Mouse (Mus musculus): Measurements from ENCODE around the gene Ube2m. TPM values are rescaled to one million over a fixed set of nuclear protein-coding genes. Genes with fewer than 3 reads are reported as not detected.

The Ube2m gene
- polyA plus RNA-seq, 1 experiment from 2014 or later = 194 TPM

DNA sequence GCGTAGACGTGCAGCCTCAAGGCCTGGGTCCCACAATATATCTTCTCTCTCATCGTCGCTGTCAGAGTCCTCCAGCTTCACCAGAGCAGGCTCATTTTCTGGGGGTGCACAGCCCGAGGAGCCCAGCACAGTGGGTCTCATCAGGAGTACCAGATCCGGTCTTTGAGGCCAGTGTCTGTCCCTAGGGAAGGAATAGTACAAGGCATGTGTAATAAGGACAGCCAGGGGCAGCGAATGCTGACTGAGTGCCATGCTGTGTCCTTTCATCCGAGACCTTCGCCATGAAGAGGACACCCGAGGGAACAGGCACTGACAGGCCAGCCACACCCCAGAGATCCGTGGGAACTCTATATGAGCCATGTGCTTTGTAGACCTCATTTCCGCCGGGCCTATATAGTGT is 14.9 kb upstream of the Ube2m start:
- H3K4me1 ChIP-seq (ENCODE audit: control insufficient read depth, insufficient read depth, low read length) = no peaks in the 10 kb centered on the region
- no peak overlapping the region for H3K9ac ChIP-seq (ENCODE audit: low read length)
- no peak overlapping the region for H3K4me3 ChIP-seq (ENCODE audit: low read depth, low read length)
- no peaks in the 10 kb centered on the region for H3K27me3 ChIP-seq (ENCODE audit: control insufficient read depth, insufficient read depth, low read length)
- ATAC-seq (ENCODE audit: insufficient read depth, low FRiP score, low TSS enrichment) (no peak), DNase-seq (ENCODE audit: low spot score) (no peak)
- no peaks in the 10 kb centered on the region for H3K9me3 ChIP-seq (ENCODE audit: control insufficient read depth, low read length)
- no peak overlapping the region for H3K27ac ChIP-seq (ENCODE audit: low read depth, low read length)
- H3K4me2 ChIP-seq (ENCODE audit: low read depth) = no peak overlapping the region
- WGBS = 90% methylated on average over 13 of the region's 13 CpGs
- H3K36me3 ChIP-seq (ENCODE audit: control insufficient read depth, insufficient read depth, low read length) = no peaks in the 10 kb centered on the region

DNA sequence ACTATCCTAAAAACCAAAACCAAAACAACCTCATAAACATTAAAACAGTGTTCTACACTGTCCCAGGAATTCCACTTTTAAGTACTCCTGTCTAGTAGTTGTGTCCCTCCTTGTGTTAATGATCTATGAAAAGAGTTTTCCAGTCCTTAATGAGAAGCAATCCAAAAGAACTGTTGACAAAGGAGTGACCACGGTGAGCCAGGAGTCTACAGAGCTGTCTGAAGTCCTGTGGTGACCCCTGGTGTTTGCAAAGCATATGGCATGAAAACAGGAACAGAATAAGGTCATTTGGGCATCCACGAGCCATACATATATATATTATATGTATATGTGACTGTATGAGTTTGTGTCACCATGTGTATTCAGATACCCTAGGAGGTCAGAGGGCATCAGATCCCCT is 8.0 kb upstream of the Ube2m start:
- H3K9ac ChIP-seq (ENCODE audit: low read length) = no peak overlapping the region
- H3K36me3 ChIP-seq (ENCODE audit: control insufficient read depth, insufficient read depth, low read length) = no peaks in the 10 kb centered on the region
- H3K9me3 ChIP-seq (ENCODE audit: control insufficient read depth, low read length) = no peaks in the 10 kb centered on the region; the same call in 1 of the 2 replicates
- H3K27ac ChIP-seq (ENCODE audit: low read depth, low read length) = no peak overlapping the region
- H3K4me3 ChIP-seq (ENCODE audit: low read depth, low read length) = no peak overlapping the region
- 15% methylated on average over 2 of the region's 2 CpGs for WGBS
- DNase-seq (ENCODE audit: low spot score) (peak; percentile 66), ATAC-seq (ENCODE audit: insufficient read depth, low FRiP score, low TSS enrichment) (0 out of 2 replicates have a peak, but pooled peaks have one; percentile 24)
- no peak overlapping the region for H3K4me2 ChIP-seq (ENCODE audit: low read depth)
- H3K27me3 ChIP-seq (ENCODE audit: control insufficient read depth, insufficient read depth, low read length) = peaks cover 35% of the 10 kb centered on the region
- peaks cover 8% of the 10 kb centered on the region for H3K4me1 ChIP-seq (ENCODE audit: control insufficient read depth, insufficient read depth, low read length)

DNA sequence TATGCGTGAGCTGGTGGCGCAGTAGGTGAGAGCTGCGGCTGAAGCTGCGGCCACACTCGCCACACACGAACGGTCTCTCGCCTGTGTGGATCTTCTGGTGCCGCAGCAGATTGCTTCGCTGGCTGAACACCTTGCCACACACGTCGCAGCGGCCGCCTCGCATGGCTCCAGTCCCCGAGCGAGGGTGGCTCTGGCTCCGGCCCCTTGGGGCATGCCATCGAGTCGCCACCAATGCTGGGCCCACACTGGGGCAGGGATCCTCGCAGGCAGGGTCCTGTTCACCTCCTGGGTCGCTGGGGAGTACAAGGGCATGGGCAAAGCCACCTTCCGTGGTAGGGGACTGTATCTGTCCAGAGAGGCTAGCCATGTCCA is 6.2 kb upstream of the Ube2m start:
- Histone ChIP-seq H3K4me1 (ENCODE audit: control insufficient read depth, insufficient read depth, low read length) (peaks cover 8% of the 10 kb centered on the region), H3K9ac (ENCODE audit: low read length) (peak overlapping the region; percentile 63), H3K9me3 (ENCODE audit: control insufficient read depth, low read length) (no peaks in the 10 kb centered on the region; the same call in 1 of the 2 replicates), H3K4me2 (ENCODE audit: low read depth) (peak overlapping the region; percentile 80), H3K36me3 (ENCODE audit: control insufficient read depth, insufficient read depth, low read length) (no peaks in the 10 kb centered on the region), H3K4me3 (ENCODE audit: low read depth, low read length) (peak overlapping the region; percentile 43), H3K27ac (ENCODE audit: low read depth, low read length) (no peak overlapping the region), H3K27me3 (ENCODE audit: control insufficient read depth, insufficient read depth, low read length) (peaks cover 38% of the 10 kb centered on the region)
- 3% methylated on average over 23 of the region's 23 CpGs for WGBS
- DNase-seq (ENCODE audit: low spot score) (no peak), ATAC-seq (ENCODE audit: insufficient read depth, low FRiP score, low TSS enrichment) (peak; percentile 11; the same call in 1 of the 2 replicates)

DNA sequence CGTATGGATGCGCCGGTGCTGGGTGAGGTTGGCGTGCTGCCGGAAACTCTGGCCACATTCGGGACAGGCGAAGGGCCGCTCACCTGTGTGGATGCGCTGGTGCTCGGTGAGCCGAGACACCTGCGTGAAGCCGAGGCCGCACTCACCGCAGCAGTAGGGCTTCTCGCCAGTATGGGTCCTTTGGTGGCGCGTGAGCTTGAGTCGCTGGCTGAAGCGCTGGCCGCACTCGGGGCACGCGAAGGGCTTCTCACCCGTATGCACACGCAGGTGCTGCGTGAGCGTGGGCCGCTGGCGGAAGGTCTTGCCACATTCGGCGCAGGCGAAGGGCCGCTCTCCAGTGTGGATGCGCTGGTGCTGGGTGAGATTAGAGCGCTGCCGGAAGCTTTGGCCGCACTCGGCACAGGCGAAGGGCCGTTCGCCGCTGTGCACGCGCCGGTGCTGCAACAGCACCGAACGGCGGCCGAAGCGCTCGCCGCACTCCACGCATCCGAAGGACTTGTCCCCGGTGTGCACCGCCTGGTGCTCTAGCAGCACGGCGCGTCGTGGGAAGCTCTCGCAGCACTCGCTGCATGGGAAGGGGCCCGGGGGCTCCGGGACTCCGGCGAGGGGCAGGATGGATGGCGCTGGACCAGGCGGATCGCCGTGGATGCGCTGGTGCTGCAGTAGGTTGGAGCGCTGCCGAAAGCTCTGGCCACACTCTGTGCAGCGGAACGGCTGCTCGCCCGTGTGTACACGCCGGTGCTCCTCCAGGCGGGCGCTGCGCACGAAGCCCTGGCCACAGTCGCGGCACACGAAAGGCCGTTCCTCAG is 5.6 kb upstream of the Ube2m start:
- peaks cover 12% of the 10 kb centered on the region for H3K4me1 ChIP-seq (ENCODE audit: control insufficient read depth, insufficient read depth, low read length)
- ATAC-seq (ENCODE audit: insufficient read depth, low FRiP score, low TSS enrichment) = peak; percentile 28; the same call in 1 of the 2 replicates
- 6% methylated on average over 88 of the region's 88 CpGs for WGBS
- DNase-seq (ENCODE audit: low spot score) = peak; percentile 58
- H3K36me3 ChIP-seq (ENCODE audit: control insufficient read depth, insufficient read depth, low read length) = no peaks in the 10 kb centered on the region
- H3K27ac ChIP-seq (ENCODE audit: low read depth, low read length) = no peak overlapping the region
- peak overlapping the region; percentile 63 for H3K9ac ChIP-seq (ENCODE audit: low read length)
- peak overlapping the region; percentile 43 for H3K4me3 ChIP-seq (ENCODE audit: low read depth, low read length)
- peak overlapping the region; percentile 80 for H3K4me2 ChIP-seq (ENCODE audit: low read depth)
- H3K9me3 ChIP-seq (ENCODE audit: control insufficient read depth, low read length) = no peaks in the 10 kb centered on the region; the same call in 1 of the 2 replicates
- H3K27me3 ChIP-seq (ENCODE audit: control insufficient read depth, insufficient read depth, low read length) = peaks cover 38% of the 10 kb centered on the region

DNA sequence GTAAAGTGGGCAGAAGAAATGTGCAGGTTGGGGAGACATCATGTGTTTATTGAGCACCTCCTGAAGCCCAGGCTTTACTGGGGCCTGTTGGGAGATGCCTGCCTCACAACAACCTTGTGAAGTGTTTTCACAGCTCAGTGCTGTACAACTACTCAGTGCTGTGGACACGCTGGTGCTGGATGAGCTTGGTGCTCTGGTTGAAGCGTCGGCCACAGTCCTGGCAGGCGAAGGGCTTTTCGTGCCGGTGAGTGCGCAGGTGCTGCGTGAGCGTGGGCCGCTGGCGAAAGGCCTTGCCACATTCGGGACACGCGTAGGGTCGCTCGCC is 5.0 kb upstream of the Ube2m start:
- H3K27ac ChIP-seq (ENCODE audit: low read depth, low read length) = no peak overlapping the region
- no peak for ATAC-seq (ENCODE audit: insufficient read depth, low FRiP score, low TSS enrichment)
- peaks cover 38% of the 10 kb centered on the region for H3K27me3 ChIP-seq (ENCODE audit: control insufficient read depth, insufficient read depth, low read length)
- H3K4me3 ChIP-seq (ENCODE audit: low read depth, low read length) = peak overlapping the region; percentile 43
- DNase-seq (ENCODE audit: low spot score) = no peak
- peaks cover 13% of the 10 kb centered on the region for H3K4me1 ChIP-seq (ENCODE audit: control insufficient read depth, insufficient read depth, low read length)
- H3K36me3 ChIP-seq (ENCODE audit: control insufficient read depth, insufficient read depth, low read length) = no peaks in the 10 kb centered on the region
- H3K9ac ChIP-seq (ENCODE audit: low read length) = peak overlapping the region; percentile 63
- H3K9me3 ChIP-seq (ENCODE audit: control insufficient read depth, low read length) = no peaks in the 10 kb centered on the region; the same call in 1 of the 2 replicates
- WGBS = 40% methylated on average over 16 of the region's 16 CpGs
- peak overlapping the region; percentile 80; the same call in 1 of the 2 replicates for H3K4me2 ChIP-seq (ENCODE audit: low read depth)

- DNase-seq (ENCODE audit: low spot score) = no peak
- Histone ChIP-seq H3K4me1 (ENCODE audit: control insufficient read depth, insufficient read depth, low read length) (peaks cover 13% of the 10 kb centered on the region), H3K27ac (ENCODE audit: low read depth, low read length) (no peak overlapping the region), H3K36me3 (ENCODE audit: control insufficient read depth, insufficient read depth, low read length) (no peaks in the 10 kb centered on the region), H3K4me2 (ENCODE audit: low read depth) (no peak overlapping the region), H3K9ac (ENCODE audit: low read length) (no peak overlapping the region), H3K9me3 (ENCODE audit: control insufficient read depth, low read length) (no peaks in the 10 kb centered on the region; the same call in 1 of the 2 replicates), H3K27me3 (ENCODE audit: control insufficient read depth, insufficient read depth, low read length) (peaks cover 38% of the 10 kb centered on the region), H3K4me3 (ENCODE audit: low read depth, low read length) (no peak overlapping the region)
- ATAC-seq (ENCODE audit: insufficient read depth, low FRiP score, low TSS enrichment) = no peak
- 83% methylated on average over 6 of the region's 6 CpGs for WGBS
Measured at GRCm38 (mm10) chr7:13042511-13042910, 4.4 kb upstream of the Ube2m start.

GRCm38 (mm10) chr7:13041256-13041655 is 3.2 kb upstream of the Ube2m start:
- WGBS = 64% methylated on average over 1 of the region's 1 CpGs
- no peak overlapping the region for H3K9ac ChIP-seq (ENCODE audit: low read length)
- no peaks in the 10 kb centered on the region; the same call in 1 of the 2 replicates for H3K9me3 ChIP-seq (ENCODE audit: control insufficient read depth, low read length)
- peaks cover 38% of the 10 kb centered on the region for H3K27me3 ChIP-seq (ENCODE audit: control insufficient read depth, insufficient read depth, low read length)
- H3K4me3 ChIP-seq (ENCODE audit: low read depth, low read length) = no peak overlapping the region
- H3K4me2 ChIP-seq (ENCODE audit: low read depth) = no peak overlapping the region
- no peak overlapping the region for H3K27ac ChIP-seq (ENCODE audit: low read depth, low read length)
- H3K4me1 ChIP-seq (ENCODE audit: control insufficient read depth, insufficient read depth, low read length) = peaks cover 18% of the 10 kb centered on the region
- ATAC-seq (ENCODE audit: insufficient read depth, low FRiP score, low TSS enrichment) = no peak
- no peak for DNase-seq (ENCODE audit: low spot score)
- peaks cover 3% of the 10 kb centered on the region; the same call in 1 of the 2 replicates for H3K36me3 ChIP-seq (ENCODE audit: control insufficient read depth, insufficient read depth, low read length)

DNA sequence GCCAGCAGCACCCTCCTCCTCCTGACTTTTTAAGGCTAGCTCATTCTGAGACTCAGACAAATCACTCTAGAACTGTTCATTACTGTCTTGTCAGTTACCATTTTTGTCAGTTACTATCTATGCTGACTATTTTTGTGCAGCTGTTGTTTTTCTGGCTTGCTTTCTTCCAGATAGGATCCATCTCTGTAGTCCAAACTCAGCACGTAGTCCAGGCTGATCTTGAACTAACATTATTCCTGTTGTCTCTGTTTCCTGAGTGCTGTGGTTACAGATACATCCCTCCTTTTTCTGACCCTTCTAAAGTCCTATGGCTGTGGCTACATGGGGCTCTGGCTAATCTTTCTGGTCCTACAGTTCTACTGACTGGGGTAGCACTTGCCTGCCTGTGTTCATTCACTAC is 1.1 kb upstream of the Ube2m start:
- H3K9me3 ChIP-seq (ENCODE audit: control insufficient read depth, low read length) = no peaks in the 10 kb centered on the region; the same call in 1 of the 2 replicates
- ATAC-seq (ENCODE audit: insufficient read depth, low FRiP score, low TSS enrichment) = no peak
- peaks cover 15% of the 10 kb centered on the region for H3K4me1 ChIP-seq (ENCODE audit: control insufficient read depth, insufficient read depth, low read length)
- H3K36me3 ChIP-seq (ENCODE audit: control insufficient read depth, insufficient read depth, low read length) = peaks cover 8% of the 10 kb centered on the region
- WGBS = 88% methylated on average over 1 of the region's 1 CpGs
- no peak for DNase-seq (ENCODE audit: low spot score)
- peak overlapping the region; percentile 71 for H3K4me2 ChIP-seq (ENCODE audit: low read depth)
- peak overlapping the region; percentile 78; the same call in 1 of the 2 replicates for H3K4me3 ChIP-seq (ENCODE audit: low read depth, low read length)
- H3K27me3 ChIP-seq (ENCODE audit: control insufficient read depth, insufficient read depth, low read length) = peaks cover 28% of the 10 kb centered on the region
- H3K27ac ChIP-seq (ENCODE audit: low read depth, low read length) = no peak overlapping the region
- peak overlapping the region; percentile 86 for H3K9ac ChIP-seq (ENCODE audit: low read length)
